Mouse (Mus musculus): ENCODE data around the gene Gfra1. TPM values are rescaled to one million over a fixed set of nuclear protein-coding genes. Genes with fewer than 3 reads are reported as not detected.

Gfra1 gene
- polyA plus RNA-seq, 1 experiment from 2014 or later, result 6.9 TPM

GRCm38 (mm10) chr19:58244148-58244547, 211.6 kb downstream of the Gfra1 start:
- H3K4me1 ChIP-seq (replicated peaks; ENCODE audit: control insufficient read depth, insufficient read depth, low read length), result no peaks in the 10 kb centered on the region
- no peak overlapping the region for H3K27ac ChIP-seq (ENCODE audit: low read length)
- no peak overlapping the region for H3K4me3 ChIP-seq (ENCODE audit: low read length)
- H3K36me3 ChIP-seq (ENCODE audit: control insufficient read depth, insufficient read depth, low read length), result no peaks in the 10 kb centered on the region
- no peak overlapping the region for H3K9ac ChIP-seq (ENCODE audit: low read length)
- no peak overlapping the region for H3K4me2 ChIP-seq (ENCODE audit: low read depth, low read length)
- ATAC-seq (ENCODE audit: low read depth), result no peak
- no peaks in the 10 kb centered on the region for H3K27me3 ChIP-seq (ENCODE audit: control insufficient read depth, insufficient read depth, low read depth, low read length)
- 66% methylated on average over 4 of the region's 4 CpGs for WGBS
- no peaks in the 10 kb centered on the region for H3K9me3 ChIP-seq (ENCODE audit: control insufficient read depth, low read length)

GRCm38 (mm10) chr19:58243604-58244003, 212.1 kb downstream of the Gfra1 start:
- no peak overlapping the region for H3K27ac ChIP-seq (ENCODE audit: low read length)
- no peaks in the 10 kb centered on the region for H3K36me3 ChIP-seq (ENCODE audit: control insufficient read depth, insufficient read depth, low read length)
- H3K4me3 ChIP-seq (ENCODE audit: low read length), result no peak overlapping the region
- no peak overlapping the region for H3K9ac ChIP-seq (ENCODE audit: low read length)
- no peak for ATAC-seq (ENCODE audit: low read depth)
- no peak overlapping the region for H3K4me2 ChIP-seq (ENCODE audit: low read depth, low read length)
- no peaks in the 10 kb centered on the region for H3K27me3 ChIP-seq (ENCODE audit: control insufficient read depth, insufficient read depth, low read depth, low read length)
- no peaks in the 10 kb centered on the region for H3K4me1 ChIP-seq (replicated peaks; ENCODE audit: control insufficient read depth, insufficient read depth, low read length)
- WGBS, result 70% methylated on average over 1 of the region's 1 CpGs
- H3K9me3 ChIP-seq (ENCODE audit: control insufficient read depth, low read length), result no peaks in the 10 kb centered on the region

- no peak overlapping the region for H3K4me2 ChIP-seq (ENCODE audit: low read depth, low read length)
- no peaks in the 10 kb centered on the region for H3K4me1 ChIP-seq (replicated peaks; ENCODE audit: control insufficient read depth, insufficient read depth, low read length)
- no peak overlapping the region for H3K9ac ChIP-seq (ENCODE audit: low read length)
- no peaks in the 10 kb centered on the region for H3K9me3 ChIP-seq (ENCODE audit: control insufficient read depth, low read length)
- no peaks in the 10 kb centered on the region for H3K27me3 ChIP-seq (ENCODE audit: control insufficient read depth, insufficient read depth, low read depth, low read length)
- no peak overlapping the region for H3K4me3 ChIP-seq (ENCODE audit: low read length)
- 79% methylated on average over 8 of the region's 8 CpGs for WGBS
- H3K36me3 ChIP-seq (ENCODE audit: control insufficient read depth, insufficient read depth, low read length), result no peaks in the 10 kb centered on the region
- H3K27ac ChIP-seq (ENCODE audit: low read length), result no peak overlapping the region
- no peak for ATAC-seq (ENCODE audit: low read depth)
These were observed 217.4 kb downstream of the Gfra1 start for GRCm38 (mm10) chr19:58238325-58238724.

GRCm38 (mm10) chr19:58227725-58228124, 228.0 kb downstream of the Gfra1 start:
- WGBS, result 46% methylated on average over 9 of the region's 9 CpGs
- Histone ChIP-seq H3K4me2 (ENCODE audit: low read depth, low read length) (peak overlapping the region; percentile 32; the same call in 1 of the 2 replicates), H3K27ac (ENCODE audit: low read length) (no peak overlapping the region), H3K4me3 (ENCODE audit: low read length) (no peak overlapping the region), H3K27me3 (ENCODE audit: control insufficient read depth, insufficient read depth, low read depth, low read length) (no peaks in the 10 kb centered on the region), H3K4me1 (replicated peaks; ENCODE audit: control insufficient read depth, insufficient read depth, low read length) (peaks cover 8% of the 10 kb centered on the region; the same call in 1 of the 2 replicates), H3K36me3 (ENCODE audit: control insufficient read depth, insufficient read depth, low read length) (no peaks in the 10 kb centered on the region), H3K9ac (ENCODE audit: low read length) (no peak overlapping the region), H3K9me3 (ENCODE audit: control insufficient read depth, low read length) (no peaks in the 10 kb centered on the region)
- ATAC-seq (ENCODE audit: low read depth), result no peak

GRCm38 (mm10) chr19:58226882-58227281, 228.8 kb downstream of the Gfra1 start:
- H3K36me3 ChIP-seq (ENCODE audit: control insufficient read depth, insufficient read depth, low read length), result no peaks in the 10 kb centered on the region
- H3K27me3 ChIP-seq (ENCODE audit: control insufficient read depth, insufficient read depth, low read depth, low read length), result no peaks in the 10 kb centered on the region
- no peak overlapping the region for H3K9ac ChIP-seq (ENCODE audit: low read length)
- H3K4me2 ChIP-seq (ENCODE audit: low read depth, low read length), result no peak overlapping the region
- H3K27ac ChIP-seq (ENCODE audit: low read length), result no peak overlapping the region
- H3K4me3 ChIP-seq (ENCODE audit: low read length), result no peak overlapping the region
- no peak for ATAC-seq (ENCODE audit: low read depth)
- WGBS, result 40% methylated on average over 3 of the region's 3 CpGs
- H3K9me3 ChIP-seq (ENCODE audit: control insufficient read depth, low read length), result no peaks in the 10 kb centered on the region
- H3K4me1 ChIP-seq (replicated peaks; ENCODE audit: control insufficient read depth, insufficient read depth, low read length), result peaks cover 8% of the 10 kb centered on the region; the same call in 1 of the 2 replicates

GRCm38 (mm10) chr19:58220061-58220831, 235.5 kb downstream of the Gfra1 start:
- no peak overlapping the region for H3K27ac ChIP-seq (ENCODE audit: low read length)
- 51% methylated on average over 25 of the region's 25 CpGs for WGBS
- no peak overlapping the region for H3K4me2 ChIP-seq (ENCODE audit: low read depth, low read length)
- no peaks in the 10 kb centered on the region for H3K4me1 ChIP-seq (replicated peaks; ENCODE audit: control insufficient read depth, insufficient read depth, low read length)
- ATAC-seq (ENCODE audit: low read depth), result no peak
- H3K4me3 ChIP-seq (ENCODE audit: low read length), result no peak overlapping the region
- no peaks in the 10 kb centered on the region for H3K27me3 ChIP-seq (ENCODE audit: control insufficient read depth, insufficient read depth, low read depth, low read length)
- no peak overlapping the region for H3K9ac ChIP-seq (ENCODE audit: low read length)
- H3K9me3 ChIP-seq (ENCODE audit: control insufficient read depth, low read length), result no peaks in the 10 kb centered on the region
- no peaks in the 10 kb centered on the region for H3K36me3 ChIP-seq (ENCODE audit: control insufficient read depth, insufficient read depth, low read length)

GRCm38 (mm10) chr19:58217591-58217990, 238.1 kb downstream of the Gfra1 start:
- WGBS, result 52% methylated on average over 4 of the region's 4 CpGs
- Histone ChIP-seq H3K4me3 (ENCODE audit: low read length) (no peak overlapping the region), H3K4me2 (ENCODE audit: low read depth, low read length) (no peak overlapping the region), H3K27ac (ENCODE audit: low read length) (no peak overlapping the region), H3K36me3 (ENCODE audit: control insufficient read depth, insufficient read depth, low read length) (no peaks in the 10 kb centered on the region), H3K9ac (ENCODE audit: low read length) (no peak overlapping the region), H3K27me3 (ENCODE audit: control insufficient read depth, insufficient read depth, low read depth, low read length) (no peaks in the 10 kb centered on the region), H3K9me3 (ENCODE audit: control insufficient read depth, low read length) (no peaks in the 10 kb centered on the region), H3K4me1 (replicated peaks; ENCODE audit: control insufficient read depth, insufficient read depth, low read length) (no peaks in the 10 kb centered on the region)
- no peak for ATAC-seq (ENCODE audit: low read depth)

- no peaks in the 10 kb centered on the region for H3K27me3 ChIP-seq (ENCODE audit: control insufficient read depth, insufficient read depth, low read depth, low read length)
- no peak overlapping the region for H3K4me3 ChIP-seq (ENCODE audit: low read length)
- no peaks in the 10 kb centered on the region for H3K9me3 ChIP-seq (ENCODE audit: control insufficient read depth, low read length)
- no peak overlapping the region for H3K4me2 ChIP-seq (ENCODE audit: low read depth, low read length)
- no peak for ATAC-seq (ENCODE audit: low read depth)
- 63% methylated on average over 10 of the region's 10 CpGs for WGBS
- no peak overlapping the region for H3K9ac ChIP-seq (ENCODE audit: low read length)
- no peaks in the 10 kb centered on the region for H3K4me1 ChIP-seq (replicated peaks; ENCODE audit: control insufficient read depth, insufficient read depth, low read length)
- H3K36me3 ChIP-seq (ENCODE audit: control insufficient read depth, insufficient read depth, low read length), result no peaks in the 10 kb centered on the region
- H3K27ac ChIP-seq (ENCODE audit: low read length), result no peak overlapping the region
These were observed 249.1 kb downstream of the Gfra1 start for GRCm38 (mm10) chr19:58206496-58207044.

- no peak for ATAC-seq (ENCODE audit: low read depth)
- Histone ChIP-seq H3K9me3 (ENCODE audit: control insufficient read depth, low read length) (no peaks in the 10 kb centered on the region), H3K4me2 (ENCODE audit: low read depth, low read length) (no peak overlapping the region), H3K27me3 (ENCODE audit: control insufficient read depth, insufficient read depth, low read depth, low read length) (no peaks in the 10 kb centered on the region), H3K27ac (ENCODE audit: low read length) (no peak overlapping the region), H3K9ac (ENCODE audit: low read length) (no peak overlapping the region), H3K4me3 (ENCODE audit: low read length) (no peak overlapping the region), H3K4me1 (replicated peaks; ENCODE audit: control insufficient read depth, insufficient read depth, low read length) (no peaks in the 10 kb centered on the region), H3K36me3 (ENCODE audit: control insufficient read depth, insufficient read depth, low read length) (no peaks in the 10 kb centered on the region)
- WGBS, result 85% methylated on average over 7 of the region's 7 CpGs
These were observed 250.2 kb downstream of the Gfra1 start for GRCm38 (mm10) chr19:58205470-58205869.
